Mouse (Mus musculus) ovary, postnatal 14 days (tissue): ENCODE measurements around the gene Cpt1c.

Source experiments
- DNase-seq: peaks from one replicate; pipeline ENCODE4 v3.0.0; 2022; ENCODE audit warnings: low spot score

The Cpt1c gene

DNA sequence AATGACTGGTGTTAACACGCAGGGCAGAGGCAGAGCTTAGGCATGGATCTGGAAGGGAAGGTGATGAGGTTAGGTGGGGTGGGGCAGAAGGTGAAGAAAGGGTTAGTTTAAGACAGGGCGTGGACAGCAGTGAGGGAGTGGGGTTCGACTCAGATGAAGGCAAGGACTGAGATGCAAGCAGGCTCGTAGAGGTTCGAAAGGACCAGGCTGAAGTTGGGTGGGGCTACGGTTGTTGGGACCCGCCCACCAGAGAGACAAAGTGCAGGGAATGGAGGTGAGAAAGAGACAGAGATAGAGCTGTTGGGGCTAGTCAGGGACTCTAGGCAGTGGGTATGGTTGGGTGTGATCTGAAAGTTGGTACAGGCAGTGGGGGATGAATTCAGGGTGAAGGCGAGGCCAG, 12.3 kb downstream of the Cpt1c start:
- no peak for DNase-seq

DNA sequence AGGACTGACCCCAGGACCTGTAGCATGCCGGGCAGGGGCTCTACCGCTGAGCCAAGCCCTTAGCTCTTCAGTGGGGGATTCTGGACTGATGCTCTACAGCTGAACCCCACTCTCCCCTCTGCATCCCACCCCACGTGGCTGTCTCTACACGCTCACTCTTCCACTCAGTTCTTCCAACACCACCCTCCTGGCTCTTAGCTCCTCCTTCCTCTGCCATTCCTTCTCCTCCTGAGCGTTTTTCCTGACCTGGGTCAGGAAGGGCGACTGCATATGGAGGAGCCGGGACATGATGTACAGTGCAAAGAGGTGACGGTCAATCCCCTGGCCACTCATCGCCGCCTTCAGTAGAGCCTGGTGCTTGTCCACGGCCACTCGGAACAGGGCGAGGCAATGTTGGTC, 14.1 kb downstream of the Cpt1c start:
- DNase-seq: no peak

DNA sequence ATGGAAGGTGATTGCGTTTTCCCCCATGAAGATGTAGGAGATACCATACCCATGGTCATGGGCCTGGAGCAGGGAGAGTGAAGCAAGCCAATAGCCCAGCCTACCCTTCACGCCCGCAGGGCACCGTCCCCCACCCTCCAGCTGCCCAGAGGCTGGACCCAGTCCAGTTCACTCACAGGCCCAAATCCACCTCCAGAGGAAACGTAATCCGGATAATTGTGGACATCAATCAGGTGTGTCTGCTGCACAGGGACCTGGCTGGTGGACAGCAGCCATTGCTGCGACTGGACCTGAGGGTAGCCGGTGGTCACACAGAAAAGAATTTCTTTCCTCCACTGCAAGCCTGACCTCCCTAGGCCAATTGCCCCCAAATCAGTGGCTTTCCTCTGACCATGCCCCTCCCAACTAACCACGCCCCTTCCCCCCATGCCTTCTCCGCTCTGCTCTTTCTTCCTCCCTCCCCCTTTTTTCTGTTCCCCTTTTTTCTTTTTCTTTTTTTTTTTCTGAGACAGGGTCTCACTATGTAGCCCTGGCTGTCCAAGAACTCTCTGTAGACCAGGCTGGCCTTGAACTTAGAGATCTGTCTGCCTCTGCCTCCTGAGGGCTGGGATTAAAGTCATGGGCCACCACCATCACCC, 14.7 kb downstream of the Cpt1c start:
- DNase-seq: no peak

- DNase-seq: no peak
Measured at GRCm38 (mm10) chr7:44959281-44959680, 15.4 kb downstream of the Cpt1c start.

- no peak for DNase-seq
Measured at GRCm38 (mm10) chr7:44958208-44958607, 16.4 kb downstream of the Cpt1c start.

- DNase-seq: no peak
Measured at GRCm38 (mm10) chr7:44957183-44957835, 17.3 kb downstream of the Cpt1c start.

- no peak for DNase-seq
Measured at GRCm38 (mm10) chr7:44956266-44956665, 18.4 kb downstream of the Cpt1c start.

- DNase-seq: no peak
Measured at GRCm38 (mm10) chr7:44955628-44956027, 19.0 kb downstream of the Cpt1c start.

DNA sequence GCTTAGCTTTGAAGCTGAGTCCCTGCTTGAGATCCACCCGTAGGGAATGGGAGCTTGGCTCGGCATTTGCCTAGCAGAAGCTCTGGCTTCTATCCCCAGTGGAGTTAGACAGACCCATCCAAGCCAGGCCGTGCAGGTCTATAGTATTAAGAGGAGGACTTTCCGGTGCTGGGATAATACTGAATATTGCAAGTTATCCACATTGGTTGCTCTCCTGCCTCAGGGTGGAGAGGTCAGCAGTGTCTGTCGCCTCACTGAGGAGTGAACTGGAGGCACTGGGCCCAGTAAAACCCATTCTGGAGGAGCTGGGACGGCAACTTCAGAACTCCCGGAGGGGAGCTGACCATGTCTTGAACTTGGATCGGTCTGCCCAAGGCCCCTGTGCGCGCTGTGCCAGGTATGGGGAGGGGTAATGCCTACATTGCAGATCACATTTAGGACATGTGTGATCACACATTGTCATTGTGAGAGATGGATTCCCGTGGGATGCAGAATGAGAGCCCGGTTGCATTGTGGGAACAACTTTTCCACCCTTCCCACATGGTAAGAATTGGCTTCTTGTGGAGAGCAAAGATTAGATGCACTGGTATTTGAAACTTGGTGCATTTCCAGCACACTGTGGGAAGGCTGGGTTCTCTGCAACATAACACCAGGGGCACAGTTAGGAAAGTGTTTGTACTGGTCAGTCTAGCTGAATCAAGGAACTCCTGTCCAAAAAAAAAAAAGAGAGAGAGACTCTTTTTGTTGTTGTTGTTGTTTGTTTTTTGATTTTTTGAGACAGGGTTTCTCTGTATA, 20.4 kb downstream of the Cpt1c start:
- DNase-seq: no peak

DNA sequence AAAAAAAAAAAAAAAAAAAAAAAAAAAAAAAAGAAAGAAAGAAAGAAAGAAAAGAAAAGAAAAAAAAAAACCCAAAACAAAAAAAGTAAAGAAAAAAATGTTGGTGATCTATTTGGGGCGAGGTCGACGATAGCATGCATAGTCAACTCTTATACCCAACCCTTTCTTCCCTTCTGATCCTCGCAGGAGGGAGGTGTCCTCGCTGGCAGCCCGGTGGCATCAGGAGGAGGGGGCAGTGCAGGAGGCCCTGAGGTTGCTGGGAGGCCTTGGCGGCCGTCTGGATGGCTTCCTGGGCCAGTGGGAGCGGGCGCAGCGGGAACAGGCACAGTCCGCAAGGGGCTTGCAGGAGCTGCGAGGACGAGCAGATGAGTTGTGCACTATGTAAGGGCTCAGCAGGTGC, 21.1 kb downstream of the Cpt1c start:
- DNase-seq: no peak

DNA sequence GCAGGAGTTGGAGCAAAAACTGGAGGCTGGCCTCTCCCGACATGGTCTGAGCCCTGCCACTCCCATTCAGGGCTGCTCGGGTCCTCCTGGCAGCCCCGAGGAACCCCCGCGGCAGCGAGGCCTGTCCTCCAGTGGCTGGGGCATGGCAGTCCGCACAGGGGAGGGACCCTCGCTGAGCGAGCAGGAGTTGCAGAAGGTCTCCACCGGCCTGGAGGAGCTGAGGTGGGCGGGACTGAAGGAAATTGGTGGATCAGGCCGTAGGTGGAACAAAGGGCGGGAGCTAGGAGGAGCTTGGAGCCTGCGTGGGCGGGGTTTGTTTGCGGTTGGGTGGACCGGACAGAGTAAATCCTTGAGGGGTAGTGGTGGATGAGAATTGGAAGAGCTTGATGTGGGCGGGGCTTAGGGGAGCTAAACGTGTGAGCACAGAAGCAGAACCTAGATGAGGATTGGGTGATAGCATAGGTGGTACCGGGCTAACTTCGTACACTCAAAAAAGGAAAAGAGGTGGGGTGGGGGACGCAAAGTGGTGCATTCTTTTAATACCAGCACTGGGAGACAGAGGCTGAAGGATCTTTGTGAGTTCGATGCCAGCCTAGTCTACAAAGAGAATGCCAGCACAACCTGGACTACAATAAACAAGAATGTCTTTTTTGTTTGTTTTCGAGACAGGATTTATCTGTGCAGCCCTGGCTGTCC, 21.9 kb downstream of the Cpt1c start:
- DNase-seq: peak; percentile 87

- DNase-seq: no peak
Measured at GRCm38 (mm10) chr7:44951960-44952359, 22.7 kb downstream of the Cpt1c start.

DNA sequence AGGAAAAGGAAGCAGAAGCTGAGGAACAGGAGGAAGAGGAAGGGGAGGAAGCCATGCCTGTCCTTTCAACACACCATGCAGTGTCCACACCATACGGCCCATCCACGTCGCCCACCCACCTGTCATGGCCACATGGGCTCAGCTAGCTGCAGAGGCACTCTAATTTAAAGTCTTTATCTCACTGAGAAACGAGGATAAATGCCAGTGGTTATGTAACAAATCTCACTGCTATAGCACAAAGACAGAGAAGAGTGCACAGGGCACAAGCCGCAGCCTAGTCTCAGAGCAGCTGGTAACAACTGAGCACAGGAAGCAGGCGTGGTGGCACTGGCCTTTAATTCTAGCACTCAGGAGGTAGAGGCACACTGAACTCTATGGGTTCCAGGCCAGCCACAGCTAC, 24.7 kb downstream of the Cpt1c start:
- no peak for DNase-seq

GRCm38 (mm10) chr7:44942904-44943303, 31.7 kb downstream of the Cpt1c start, which contains the start of gene Tsks:
Gene Tsks, plus strand, starts transcription at chr7:44943204.
- DNase-seq: no peak

DNA sequence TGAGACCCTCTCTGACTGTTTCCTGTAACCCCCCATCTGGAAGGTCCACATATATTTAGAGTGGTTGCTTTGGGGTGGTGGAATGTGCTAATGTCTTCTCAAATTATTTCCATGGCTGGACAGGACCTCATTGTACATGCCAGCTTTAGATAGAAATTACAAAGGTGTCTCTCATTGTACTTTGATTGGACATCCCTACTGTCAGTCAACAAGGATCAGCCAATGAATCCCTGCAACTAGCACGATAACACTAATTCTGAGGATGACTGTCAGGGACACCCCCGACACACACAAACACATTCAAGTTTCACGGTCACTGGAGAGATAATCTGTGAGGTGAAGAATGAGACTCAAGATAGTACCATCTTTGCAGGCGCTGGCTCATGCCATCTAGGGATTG, 36.0 kb downstream of the Cpt1c start:
- DNase-seq: no peak

DNA sequence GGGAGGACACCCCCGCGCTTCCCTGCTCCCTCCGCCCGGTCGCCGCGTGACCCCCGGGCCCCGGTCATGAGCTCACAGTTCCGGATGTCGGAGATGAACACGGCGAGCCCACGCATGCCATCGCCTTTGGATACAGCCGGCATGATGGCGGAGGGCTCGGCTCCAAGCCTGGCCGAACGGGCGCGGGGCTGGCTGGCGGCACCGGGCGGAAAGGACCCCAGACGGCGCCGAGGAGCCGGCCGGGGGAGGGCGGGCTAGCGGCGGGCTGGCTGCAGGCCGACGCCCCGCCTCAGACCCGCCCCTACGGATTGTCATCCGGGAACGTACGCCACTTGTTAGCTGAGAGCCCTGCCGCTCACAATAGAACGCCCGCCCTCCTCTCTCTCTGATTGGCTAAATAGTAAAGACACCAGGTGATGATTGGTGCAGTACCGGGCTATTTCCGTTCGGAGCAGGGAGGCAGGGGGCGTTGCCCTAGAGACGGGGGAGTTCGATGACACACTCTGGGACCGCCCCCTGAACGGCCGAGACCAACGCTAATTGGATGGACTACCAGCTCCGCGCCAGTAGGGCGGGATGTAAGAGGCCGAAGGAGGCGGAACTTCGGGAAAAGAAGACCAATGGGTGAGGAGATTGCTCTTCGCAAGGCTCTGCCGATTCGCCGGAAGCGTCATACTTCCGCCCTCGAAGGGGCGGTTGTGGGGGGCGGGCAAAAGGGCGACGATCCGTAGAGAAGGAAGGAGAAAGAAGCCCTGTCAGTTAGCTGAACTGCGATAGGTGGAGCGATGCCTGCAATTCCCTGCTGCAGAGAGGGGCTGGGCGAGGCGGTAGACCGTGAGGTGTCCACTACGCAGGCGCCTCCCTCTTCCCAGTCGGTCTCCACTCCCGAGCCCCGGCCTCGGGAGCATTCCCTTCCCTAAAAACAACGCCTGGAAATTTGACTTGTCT, 45.2 kb downstream of the Cpt1c start, which contains the start of gene Ap2a1:
Ap2a1 (minus strand) TSS at position 293 of the 948 bp plus-strand sequence.
- peak; percentile 97 for DNase-seq

DNA sequence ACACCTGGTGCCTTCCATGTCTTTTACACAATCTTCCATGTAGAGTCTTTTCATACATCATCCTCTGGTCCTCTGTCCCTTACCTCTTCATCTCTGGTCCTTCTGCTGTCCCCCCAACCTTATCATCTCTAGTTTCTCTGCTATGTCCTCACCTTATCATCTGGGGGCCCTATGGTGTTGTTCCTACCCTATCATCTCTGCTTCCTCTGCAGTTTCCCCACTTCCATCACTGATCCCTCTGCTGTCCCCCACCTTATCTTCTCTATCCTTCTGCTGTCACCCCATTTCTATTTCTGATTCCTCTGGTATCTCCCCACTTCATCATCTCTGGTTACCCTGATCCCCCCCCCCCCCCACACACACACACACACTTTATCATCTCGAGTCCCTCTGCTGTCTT, 46.1 kb downstream of the Cpt1c start:
- DNase-seq: no peak

DNA sequence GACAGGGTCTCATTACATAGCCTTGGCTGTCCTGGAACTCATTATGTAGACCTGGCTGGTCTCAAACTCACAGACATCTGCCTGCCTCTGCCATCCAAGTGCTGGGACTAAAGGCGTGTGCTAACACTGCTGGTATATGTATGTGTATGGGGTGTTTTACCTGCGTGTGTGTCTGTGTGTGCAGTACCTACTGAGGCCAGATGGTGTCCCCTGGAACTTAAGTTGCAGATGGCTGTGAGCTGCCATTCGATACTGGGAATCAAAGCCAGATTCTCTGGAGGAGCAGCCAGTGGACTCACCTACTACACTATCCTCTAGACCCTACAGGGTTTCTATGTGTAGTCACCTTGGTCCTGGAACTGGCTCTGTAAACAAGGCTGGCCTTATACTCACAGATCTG, 49.2 kb downstream of the Cpt1c start:
- DNase-seq: no peak

DNA sequence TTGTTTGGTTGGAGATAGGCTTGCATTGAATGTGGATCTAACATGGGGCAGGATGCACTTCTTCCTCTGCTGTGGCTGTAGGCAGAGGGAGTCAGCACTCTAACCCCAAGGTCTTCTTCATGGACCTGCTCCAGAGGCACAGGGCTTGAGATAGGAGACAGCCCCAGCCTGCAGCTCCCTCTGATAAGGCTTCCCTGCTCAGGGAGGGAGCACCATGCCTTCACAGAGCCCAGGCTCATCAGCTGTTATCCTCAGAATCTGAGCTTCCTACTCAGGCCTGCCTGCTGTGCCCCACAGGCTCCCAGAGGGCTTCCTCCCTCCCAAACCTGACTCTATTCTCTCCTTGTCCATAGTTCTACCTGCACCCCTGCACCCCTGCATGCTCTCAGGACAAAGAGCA, 52.1 kb downstream of the Cpt1c start:
- no peak for DNase-seq

DNA sequence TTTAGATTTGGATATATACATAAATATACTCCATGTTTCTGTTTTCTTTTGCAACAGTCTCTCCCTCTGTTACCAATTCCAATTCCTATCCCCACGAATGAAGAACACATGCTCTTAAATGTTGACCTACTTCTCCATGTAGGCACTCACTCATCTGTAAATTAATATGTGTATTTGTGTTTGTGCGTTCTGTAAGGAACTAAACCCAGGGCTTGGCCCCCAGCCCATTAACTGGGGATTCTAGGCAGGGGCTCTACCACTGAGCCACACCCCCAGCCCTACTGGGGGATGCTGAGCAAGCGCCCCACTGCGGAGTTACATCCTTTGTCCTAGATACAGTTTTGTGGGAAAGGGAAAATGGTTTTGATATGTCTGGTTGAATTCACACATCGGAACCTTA, 55.5 kb downstream of the Cpt1c start:
- no peak for DNase-seq

DNA sequence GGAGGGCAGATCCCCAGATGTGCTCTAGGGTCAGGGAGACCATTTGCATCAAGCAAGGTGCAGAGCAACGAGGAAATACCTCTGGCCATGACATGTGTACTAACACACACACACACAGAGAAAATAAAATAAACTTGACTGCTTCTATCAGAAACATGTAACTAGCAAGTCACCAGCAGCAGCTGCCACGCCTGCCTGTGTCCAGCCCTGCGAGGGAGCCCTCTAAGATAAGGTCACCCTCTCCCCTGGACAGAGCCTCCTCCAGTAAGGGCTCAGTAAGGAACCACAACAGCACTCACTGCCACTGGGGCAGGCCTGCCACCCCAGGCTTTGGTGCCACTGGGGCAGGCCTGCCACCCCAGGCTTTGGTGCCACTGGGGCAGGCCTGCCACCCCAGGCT, 56.4 kb downstream of the Cpt1c start:
- no peak for DNase-seq
